Mouse (Mus musculus): Measurements from ENCODE around the gene Cabcoco1. TPM values are rescaled to one million over a fixed set of nuclear protein-coding genes. Genes with fewer than 3 reads are reported as not detected.
A peak's percentile ranks its signal among the peaks of the same experiment; 100 is the strongest.

Gene Cabcoco1
- total RNA-seq, 2 experiments from 2014 or later, result 30.5 to 36.1 TPM

DNA sequence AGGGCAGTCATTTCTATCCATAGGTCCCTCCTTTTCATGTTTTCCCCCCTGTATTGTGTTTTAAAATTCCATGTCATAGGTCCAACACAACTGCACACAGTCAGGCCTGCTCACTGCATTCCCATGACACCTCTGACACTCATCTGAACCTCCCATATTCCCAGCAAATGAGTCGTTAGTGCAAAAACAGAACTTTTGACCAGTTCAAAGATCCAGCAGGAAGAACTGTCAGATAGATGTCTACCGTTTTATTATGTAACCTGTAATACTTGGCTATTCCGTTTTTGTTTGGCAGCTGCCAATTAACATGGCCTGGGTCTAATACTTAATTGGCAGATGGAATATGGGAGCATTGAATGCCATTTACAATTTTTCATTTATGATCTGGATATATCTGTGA, 34.0 kb downstream of the Cabcoco1 start:
- DNase-seq, result no peak

DNA sequence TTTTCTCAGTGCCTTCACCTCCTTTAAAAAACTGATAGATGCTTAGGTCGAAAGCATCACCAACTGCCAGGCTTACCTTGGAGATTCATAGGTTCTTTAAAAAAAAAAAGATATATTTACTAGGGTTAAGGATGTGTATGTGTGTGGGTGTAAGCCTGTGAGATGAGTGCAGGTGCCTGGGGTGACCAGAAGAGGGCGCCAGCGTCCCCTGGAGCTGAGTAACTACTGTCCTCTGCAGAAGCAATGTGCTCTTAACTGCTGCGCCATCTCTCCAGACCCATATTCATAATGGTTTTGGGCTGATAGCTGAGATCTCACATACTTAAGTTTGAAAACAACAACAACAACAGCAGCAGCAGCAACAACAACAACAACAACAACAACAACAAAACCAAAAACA, 35.5 kb downstream of the Cabcoco1 start:
- DNase-seq, result no peak

DNA sequence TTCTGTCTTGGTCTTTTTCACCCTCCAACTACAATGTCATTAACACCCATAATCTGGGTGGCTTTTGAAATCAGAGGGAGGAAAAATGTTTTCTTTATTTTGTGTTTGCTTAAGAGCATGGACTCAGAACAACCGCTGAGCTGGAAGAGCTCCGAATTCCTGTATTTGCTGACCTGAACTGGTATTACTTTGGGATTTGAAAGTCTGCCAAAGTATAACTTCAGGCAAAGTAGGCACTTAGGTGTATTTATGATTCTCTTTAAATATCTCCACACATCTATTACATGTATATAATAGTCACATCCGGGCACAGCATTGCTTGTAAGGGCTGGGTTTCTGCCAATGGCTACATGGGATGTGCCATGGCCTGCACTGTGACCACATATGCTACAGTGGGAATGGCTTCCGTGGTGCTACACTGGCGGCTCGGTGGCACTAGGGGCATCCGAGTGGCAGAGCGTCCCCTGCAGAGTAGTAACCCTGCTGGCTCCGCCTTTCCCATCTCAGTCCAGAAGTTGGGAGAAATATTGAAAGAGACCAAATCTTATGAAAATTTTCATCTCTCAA, 37.0 kb downstream of the Cabcoco1 start:
- DNase-seq, result no peak

DNA sequence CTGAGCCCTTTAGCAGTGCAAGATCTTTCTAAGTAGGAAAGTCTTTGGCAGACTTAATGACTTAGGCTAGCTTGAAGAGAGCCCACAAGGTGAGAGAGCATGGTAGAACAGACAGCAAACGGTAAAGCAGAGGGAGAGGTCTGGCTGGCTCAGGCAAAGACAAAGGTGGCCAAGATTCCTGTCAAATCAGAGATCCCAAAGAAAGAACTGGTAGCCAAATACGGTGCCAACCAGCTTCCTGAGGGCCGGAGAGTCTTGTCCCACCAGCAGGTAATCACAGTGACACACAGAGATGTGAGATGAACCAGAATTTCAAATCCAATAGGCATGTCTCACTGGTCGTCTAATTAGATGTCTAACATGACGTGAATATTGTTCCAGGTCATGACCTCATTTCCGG, 40.6 kb downstream of the Cabcoco1 start:
- DNase-seq, result no peak

DNA sequence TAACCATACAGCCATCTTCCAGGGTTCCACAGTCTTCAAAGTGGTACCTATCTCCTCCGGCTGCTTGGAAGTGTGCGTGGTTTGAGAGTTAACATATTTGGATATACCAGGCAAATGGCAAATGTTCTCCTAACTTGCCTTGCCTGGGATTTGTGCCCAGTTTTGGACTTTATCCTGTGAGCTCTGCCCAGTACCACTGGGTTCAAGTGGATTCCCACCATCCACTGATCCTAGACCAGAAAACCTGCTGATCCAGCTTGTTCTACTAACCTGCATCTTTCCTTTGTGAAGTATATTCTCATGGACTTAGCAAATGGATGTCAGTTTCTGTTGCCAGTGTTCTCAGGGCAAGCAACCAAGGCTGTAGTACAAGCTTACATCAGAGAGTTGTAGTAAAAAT, 46.5 kb downstream of the Cabcoco1 start:
- no peak for DNase-seq

DNA sequence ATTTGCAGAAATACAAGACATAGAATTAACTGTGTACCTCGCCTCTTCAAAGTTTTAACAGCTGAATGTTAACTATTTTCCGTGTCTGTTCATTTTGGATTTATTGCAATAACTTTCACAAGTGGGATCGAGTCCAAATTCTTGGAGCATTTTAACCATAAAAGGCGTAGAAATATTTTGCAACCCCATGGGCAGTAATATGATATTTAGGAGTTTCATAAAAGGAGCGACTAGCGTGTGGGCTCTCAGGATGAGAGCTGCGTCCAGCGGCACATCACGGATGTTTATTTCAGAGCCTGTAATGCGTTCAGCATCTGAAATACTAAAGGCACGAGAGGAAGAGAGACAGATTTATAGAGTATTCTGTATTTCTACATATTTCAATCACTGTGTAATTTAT, 50.1 kb downstream of the Cabcoco1 start:
- DNase-seq, result no peak

DNA sequence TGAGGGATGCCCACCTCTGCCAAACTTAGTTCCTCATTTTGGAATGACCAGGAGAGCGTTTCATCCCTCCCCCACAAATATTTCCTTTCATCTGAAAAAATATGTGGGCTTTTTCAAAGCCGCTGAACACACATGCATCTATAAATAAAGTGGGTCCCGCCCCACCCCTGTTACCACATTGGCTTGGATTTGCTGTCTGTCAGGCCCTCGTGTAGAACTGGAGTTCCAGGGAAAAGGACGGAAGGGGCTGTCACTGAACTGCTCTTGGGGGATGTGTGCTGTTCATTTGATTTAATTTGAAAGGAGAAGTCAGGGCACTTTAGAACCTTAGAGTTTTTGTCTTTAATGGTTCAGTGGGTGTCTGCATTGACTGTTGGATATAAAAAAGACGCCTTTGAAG, 50.9 kb downstream of the Cabcoco1 start:
- no peak for DNase-seq

DNA sequence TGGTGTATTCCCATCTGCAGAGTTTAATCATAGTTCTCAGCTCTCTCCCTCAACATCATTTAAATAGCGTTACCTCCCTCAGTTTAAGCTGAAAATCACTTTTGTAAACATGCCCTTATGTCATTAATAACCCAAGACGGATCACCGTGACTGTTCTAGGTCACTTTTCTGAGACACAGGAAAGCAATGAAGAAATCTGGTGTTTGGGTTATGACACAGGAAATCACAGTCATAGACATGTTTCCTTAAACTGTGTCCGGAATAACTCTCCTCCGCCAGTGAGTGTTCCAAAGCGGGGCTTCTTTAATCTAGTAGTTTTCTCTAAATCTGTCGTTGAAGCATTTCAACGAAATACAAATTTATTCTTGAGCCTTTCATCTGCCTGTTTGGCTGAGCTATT, 68.9 kb downstream of the Cabcoco1 start:
- no peak for DNase-seq

DNA sequence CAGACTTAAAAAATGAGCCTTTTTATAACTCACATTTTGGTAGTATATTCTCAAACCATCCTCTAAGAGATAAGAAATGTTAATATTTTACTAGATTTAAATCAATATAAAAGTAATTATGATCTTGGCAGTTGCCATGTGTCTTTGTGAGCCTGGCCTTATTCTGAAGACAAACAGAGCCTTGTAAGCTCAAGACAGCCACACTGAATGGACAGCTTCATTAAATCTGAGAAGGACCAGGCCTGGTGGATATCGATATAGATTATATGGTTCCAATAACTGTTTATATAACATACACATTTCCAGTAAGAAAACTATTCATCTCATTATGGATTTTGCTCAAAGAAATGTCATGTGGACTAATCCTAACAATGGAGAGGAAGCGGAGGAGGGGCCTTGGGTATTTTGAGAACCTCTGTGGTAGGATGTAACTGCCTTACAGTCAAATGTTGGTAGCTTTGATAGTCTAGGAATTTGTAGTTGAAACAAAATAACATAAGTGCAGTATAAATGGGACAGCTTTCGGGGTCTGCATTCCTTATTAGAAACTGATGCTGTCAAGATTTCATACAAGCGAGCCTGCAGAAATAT, 75.9 kb downstream of the Cabcoco1 start:
- DNase-seq, result no peak

DNA sequence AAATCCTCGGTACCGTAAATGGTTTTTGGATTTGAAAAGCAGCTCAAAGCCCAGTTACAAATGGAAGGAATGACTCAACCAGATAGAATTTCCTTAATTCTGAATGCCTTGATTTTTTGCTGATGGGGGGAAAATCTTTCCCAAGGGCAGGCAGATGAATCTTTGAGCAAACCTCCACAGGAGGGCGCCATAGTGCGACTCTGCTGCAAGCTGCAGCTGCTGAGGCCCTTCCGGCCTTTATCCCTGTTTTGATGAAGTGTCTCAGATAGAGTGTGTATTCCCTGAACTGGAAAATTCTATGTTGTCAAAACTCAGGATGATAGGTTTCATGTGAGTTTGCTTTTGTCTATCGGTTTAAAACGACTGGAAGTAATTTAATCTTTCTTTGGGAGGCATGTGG, 76.8 kb downstream of the Cabcoco1 start:
- peak; percentile 90 for DNase-seq

DNA sequence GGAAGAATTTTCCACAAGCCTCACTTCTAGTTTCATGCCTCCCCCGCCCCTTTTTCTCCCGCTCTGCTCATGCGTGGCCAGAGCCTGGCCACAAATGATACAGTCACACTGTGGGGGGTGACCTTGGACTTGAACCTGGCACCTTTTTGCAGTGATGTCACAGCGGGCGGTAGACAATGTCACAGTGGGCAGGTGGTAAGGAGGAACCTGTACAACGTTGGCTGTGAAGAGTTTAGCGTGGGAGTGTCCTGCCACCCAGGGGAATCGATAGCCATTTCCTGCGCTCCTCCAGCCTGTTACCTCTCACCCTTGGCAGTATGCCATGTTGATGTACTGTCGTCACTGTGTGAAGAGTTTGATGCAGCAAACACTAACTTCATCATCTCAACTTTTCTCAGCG, 81.9 kb downstream of the Cabcoco1 start:
- DNase-seq, result no peak

DNA sequence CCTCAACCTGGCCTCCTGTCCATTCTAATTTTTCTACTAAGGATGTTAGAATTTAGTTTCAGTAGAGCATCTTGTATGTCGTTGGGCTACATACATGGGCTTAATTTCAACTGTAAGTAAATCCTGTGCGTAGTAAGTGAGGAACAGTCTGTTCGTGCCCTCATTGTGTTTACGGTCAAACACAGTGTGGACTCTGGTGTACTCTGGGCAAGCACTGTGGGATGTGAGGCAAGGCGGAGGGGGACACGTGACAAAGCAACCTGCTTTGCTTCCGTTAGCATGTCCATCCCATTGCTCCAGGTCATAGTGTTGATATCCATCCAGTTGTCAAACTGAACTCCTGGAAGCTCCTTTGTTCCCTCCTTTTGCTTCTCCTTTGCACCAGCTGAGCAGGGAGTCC, 84.7 kb downstream of the Cabcoco1 start:
- DNase-seq, result no peak

DNA sequence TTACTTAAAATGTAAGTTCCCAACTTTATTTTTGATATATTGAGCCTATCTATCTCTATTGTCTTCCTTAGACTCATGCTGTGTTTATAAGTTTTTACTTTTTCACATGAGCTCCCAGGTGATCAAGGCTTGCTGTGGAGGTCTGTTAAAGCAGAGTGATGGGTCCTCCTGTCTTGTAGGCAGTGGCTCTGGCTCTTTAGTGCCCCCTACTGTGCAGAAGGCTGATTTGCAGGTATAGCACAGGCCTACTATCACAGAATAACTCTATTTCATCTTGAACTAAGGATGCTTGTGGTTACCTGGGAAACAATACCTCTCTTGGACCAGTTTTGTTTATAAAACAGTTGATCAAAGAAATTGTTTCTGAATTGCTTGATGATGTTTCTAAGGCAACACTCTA, 87.2 kb downstream of the Cabcoco1 start:
- no peak for DNase-seq

DNA sequence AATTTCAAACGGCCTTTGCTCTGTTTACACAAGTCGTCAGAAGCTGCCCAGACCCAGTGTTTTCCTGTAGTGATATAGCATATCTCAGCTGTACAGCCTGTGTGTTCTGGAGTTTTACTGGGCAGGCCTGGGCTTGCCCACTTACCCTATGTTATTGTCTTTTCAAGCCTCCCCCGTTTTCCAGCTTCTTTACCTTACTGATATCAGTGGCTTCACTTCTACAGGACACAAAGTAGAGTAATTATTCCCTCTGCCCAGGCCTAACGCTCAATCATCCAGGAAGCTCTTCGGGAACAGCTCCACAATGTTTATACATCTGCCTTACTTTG, 94.9 kb downstream of the Cabcoco1 start:
- peak; percentile 16 for DNase-seq

DNA sequence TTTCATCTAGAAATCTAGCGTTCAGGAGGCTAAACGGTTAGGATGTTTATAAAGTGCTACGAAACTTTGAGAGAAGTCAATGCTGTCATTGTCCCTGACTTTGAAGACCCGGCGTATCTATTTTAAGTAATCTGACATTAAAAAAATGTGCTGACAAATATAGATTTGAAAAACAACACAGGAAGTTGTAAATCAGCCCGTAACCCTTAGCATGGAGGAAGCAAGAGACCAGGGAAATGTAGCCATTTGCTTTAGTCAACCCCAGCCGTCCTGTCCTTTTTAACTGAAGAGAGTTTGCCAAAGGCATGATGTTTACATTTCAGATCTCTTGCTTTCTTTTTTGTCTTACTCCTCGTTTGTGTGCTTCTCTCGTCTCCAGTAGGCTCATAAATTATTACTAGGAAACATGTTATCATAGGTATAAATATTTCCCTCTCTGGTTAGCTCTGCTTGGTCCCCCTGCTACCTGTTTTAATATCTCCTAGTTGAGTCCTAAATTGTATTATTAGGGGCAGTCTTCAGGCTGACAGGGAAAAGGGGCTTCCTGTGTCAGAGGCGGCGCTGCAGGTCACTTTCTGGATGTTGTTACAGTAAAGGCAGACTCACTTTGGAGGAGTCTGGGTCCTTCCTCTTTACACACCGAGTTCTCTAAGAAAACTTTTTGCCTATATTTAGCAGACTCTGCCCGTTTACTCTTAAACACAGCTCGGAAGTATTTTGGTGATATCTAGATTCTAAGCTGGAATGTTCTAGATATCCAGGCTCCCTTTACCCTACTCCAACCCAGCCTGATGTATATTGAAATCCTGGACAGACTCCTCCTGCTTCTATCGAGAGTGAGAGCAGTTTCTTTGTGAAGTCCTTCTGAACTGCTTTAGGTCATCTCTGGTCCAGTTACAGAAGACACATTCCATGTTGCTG, 95.6 kb downstream of the Cabcoco1 start:
- DNase-seq, result peak; percentile 15

DNA sequence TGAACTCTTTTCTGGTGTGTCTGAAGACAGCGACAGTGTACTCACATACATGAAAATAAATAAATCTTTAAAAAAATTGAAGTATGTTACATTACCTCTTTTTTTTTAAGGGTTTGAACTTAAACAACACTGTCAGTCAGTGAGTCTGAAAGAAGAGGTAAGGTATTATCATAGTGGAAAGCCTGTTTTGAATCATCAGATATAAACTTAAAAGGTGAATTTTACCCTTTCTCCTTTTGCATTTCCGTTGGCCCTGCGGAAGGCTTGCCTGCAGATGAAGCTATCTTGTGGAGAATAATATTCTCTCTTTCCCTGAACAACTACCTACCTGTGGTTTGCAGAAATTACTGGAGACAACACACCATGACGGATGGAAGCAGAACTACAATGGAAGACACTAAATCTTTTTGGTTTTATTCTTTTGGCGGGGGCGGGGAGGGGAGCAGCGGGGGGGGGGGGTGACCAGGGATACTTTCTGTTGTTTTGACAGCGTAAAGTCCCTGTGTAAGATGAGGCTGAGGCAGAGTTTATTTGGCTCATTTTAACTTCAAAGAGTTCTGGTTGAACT, 96.4 kb downstream of the Cabcoco1 start:
- DNase-seq, result no peak

DNA sequence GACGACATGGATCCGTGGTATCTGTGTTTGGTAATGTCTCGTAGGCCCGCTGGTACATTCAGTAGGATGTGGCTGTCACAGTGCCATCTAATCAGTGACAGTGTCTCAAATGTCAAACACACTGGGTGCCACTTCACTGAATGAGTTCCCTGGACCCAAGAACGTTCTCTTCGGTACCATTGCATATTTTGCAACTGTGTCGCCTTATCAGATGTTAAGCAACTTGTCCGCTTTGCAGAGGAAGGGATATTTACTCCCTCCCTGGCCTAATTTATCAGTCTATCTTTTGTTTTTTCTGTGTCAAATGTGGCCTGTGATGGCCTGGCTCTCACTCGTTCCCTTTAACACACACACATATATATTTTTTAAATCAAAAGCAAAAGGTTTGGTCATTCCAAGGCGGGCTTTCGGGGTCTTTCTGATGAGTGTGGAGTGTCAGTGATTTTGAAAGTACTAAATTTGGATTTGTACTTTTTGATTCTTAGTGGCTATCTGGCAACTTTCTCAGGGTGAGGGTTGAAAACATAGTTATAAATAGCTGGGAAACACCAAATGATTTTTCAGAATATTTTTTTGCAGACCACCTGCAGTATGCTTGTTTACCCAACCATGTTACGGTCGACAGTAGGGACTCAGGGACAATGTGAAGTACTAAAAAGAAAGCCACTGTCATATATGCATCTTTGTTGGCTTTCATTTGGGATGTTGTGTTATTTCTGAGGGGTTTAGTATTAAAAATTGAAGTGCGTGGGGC, 97.2 kb downstream of the Cabcoco1 start:
- DNase-seq, result no peak

DNA sequence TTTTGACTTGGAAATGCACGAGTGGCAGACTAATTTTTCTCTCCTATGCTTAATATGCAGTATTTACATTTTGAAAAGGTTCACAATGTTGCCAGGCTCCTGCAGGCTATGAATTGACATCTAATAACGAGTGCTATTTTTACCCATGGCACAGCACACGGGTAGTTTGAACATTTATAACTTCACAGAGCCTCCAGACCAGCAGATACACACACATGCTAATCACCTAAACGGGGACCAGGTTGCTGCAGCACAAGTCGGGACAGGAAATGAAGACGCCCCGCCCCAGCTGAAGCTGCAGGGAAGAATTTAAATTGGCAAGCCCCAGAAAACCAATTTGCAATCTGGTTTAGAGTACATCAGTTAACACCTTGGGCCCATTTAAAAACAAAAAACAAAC, 98.6 kb downstream of the Cabcoco1 start:
- DNase-seq, result no peak

DNA sequence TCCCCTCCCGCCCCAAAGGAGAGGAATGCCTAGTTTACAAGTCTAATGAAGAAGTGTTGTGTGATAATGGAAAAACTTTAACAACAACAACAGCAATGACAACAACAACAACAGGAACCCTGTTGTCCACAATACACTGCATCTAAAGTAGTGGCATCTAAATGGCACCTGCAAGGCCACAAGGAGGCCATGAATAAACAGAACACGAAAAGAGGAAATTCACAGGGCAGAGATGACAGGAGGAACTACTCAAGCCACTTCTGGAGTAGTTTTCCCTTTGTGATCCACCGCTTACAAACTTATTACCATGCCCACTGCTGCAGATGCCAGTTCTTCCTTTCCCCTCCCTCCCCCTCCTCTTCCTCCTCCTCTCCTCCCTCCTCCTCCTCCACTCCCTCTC, 99.0 kb downstream of the Cabcoco1 start:
- no peak for DNase-seq

DNA sequence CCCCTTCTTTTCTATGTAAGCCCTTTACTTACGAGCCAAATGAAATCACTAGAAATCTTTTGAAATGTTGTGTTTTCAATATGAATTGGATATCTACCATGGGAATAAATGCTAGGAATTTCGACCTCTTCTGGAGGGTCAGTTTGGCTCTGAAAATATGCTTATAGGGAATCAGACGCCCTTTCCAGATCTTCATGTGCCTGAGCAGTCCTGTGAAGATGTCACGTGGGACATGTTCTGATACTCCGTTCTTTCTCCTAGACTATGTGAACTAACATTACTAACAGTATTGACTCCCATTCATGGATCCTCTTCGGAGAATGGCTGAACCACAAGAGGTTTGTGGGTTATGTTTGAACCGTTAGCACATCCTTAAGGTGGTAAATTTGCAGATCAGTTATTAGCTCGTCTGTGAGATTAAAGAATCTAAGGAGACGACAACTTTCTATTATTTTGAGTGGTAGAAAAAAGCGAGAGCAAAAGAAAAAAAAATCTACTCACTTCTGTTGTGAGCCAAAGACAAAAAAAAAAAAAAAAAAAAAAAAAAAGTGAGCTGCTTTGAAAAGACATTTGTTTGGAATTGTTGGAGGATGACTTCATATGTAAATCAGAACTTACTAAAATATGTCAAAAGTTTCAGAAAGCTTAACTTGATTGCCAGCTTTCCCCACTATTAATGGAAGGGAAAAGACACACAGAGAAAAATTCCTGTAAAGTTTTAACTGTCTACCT, 99.6 kb downstream of the Cabcoco1 start:
- no peak for DNase-seq

DNA sequence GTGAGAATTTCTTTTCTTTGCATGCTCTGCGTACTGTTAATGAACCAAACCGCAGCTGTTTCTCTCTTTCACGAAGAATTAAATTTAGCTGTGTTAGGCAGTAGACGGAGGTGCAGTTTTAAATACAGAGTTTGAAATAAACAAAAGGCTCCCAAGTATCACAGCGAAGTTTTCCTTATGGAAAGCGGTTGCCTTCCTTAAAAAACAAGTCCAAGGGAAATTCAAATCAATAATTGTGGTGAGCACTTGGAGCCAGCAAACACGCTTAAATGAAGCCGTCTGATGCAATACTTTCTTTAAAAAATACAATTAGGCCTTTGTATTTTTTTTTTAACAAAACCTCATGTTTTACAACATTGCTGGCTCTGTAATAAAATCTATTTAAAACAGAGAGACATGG, 101.2 kb downstream of the Cabcoco1 start:
- no peak for DNase-seq

DNA sequence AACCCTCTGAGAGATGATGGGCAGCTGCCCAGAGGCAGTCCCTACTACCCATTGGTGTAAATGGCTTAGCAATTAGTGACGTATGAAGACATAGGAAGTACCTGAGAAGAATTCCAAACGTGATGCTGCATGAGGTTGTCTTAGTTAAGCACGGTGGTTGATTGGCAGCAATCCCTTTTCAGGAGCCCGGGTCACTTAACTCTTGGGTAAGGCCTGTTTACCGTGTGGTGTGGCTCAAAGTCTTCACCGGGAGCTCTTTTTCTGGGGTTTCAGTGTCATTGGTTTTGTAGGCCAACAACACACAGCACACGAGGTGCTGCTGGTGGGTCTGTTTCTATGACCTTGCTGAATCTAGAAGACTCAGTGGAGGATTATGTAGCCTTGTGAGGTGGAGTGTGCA, 105.9 kb downstream of the Cabcoco1 start:
- DNase-seq, result no peak

Measured in heart, postnatal 4 days (tissue).